Mouse (Mus musculus): ENCODE results near the gene Klk6.

GRCm38 (mm10) chr7:43796355-43796754 lies 27.9 kb upstream of the Klk6 start:
- TF ChIP-seq EP300 (IDR thresholded peaks at IDR 0.05; ENCODE audit: low read depth) (no peak), CTCF (IDR thresholded peaks at IDR 0.05; ENCODE audit: low read depth) (no peak)
